Mouse (Mus musculus) C2C12 (cell line): Measurements from ENCODE around the gene Rpl36a-ps1. TPM values are rescaled to one million over a fixed set of nuclear protein-coding genes. Genes with fewer than 3 reads are reported as not detected.

Experiments used
- H3K27me3 ChIP-seq: one replicate; pipeline ENCODE4 v1.6.1; 2011; ENCODE audit not compliant: control insufficient read depth, insufficient read depth, insufficient read length
- H3K36me3 ChIP-seq: one replicate; pipeline ENCODE4 v1.6.1; 2011; ENCODE audit not compliant: control insufficient read depth, insufficient read depth
- H3K4me3 ChIP-seq: one replicate; pipeline ENCODE4 v1.5.1; 2011; ENCODE audit warnings: mild to moderate bottlenecking, control low read depth; ENCODE audit not compliant: poor library complexity, insufficient read depth, severe bottlenecking
- H3K79me2 ChIP-seq: one replicate; pipeline ENCODE4 v1.6.1; 2011; ENCODE audit not compliant: control insufficient read depth, insufficient read depth
- H3K79me3 ChIP-seq: one replicate; pipeline ENCODE4 v1.6.1; 2011; ENCODE audit warnings: low read depth, control low read depth
- H3ac ChIP-seq: one replicate; pipeline ENCODE3; 2011; ENCODE audit warnings: low read depth; ENCODE audit not compliant: control insufficient read depth, insufficient read length
- CEBPB ChIP-seq: IDR thresholded peaks from one replicate; pipeline ENCODE4 v1.6.1; 2011; ENCODE audit warnings: low read depth, mild to moderate bottlenecking, control low read depth, moderate library complexity
- CTCF ChIP-seq: IDR thresholded peaks from one replicate; pipeline ENCODE4 v1.5.1; 2011; ENCODE audit not compliant: control insufficient read depth, insufficient read depth, insufficient read length
- FOSL1 ChIP-seq: IDR thresholded peaks from one replicate; pipeline ENCODE4 v1.8.0; 2011; ENCODE audit warnings: mild to moderate bottlenecking, low read length; ENCODE audit not compliant: poor library complexity, insufficient read depth, severe bottlenecking
- MAX ChIP-seq: IDR thresholded peaks from one replicate; pipeline ENCODE4 v1.6.1; 2011; ENCODE audit warnings: mild to moderate bottlenecking, control low read depth
- MYOD1 ChIP-seq: IDR thresholded peaks from one replicate; pipeline ENCODE4 v1.6.1; 2011; ENCODE audit warnings: low read depth; ENCODE audit not compliant: control insufficient read depth, insufficient read length
- MYOG ChIP-seq: IDR thresholded peaks from one replicate; pipeline ENCODE4 v1.6.1; 2011; ENCODE audit not compliant: control insufficient read depth, insufficient read length; ENCODE audit errors: extremely low read depth
- USF1 ChIP-seq: IDR thresholded peaks from one replicate; pipeline ENCODE4 v1.6.1; 2011; ENCODE audit warnings: low read depth, mild to moderate bottlenecking, control low read depth, moderate library complexity
- polyA plus RNA-seq: library from polyadenylated mRNA; unstranded; fragments of >200 nt; fragmentation: generic; extraction: Trizol; gene quantifications from one replicate; pipeline ENCODE4 v1.2.1, GENCODE M21; 2012; ENCODE audit warnings: missing spikeins

The Rpl36a-ps1 gene
- polyA plus RNA-seq, 1 experiment: 7.1 TPM

- no peak for TF ChIP-seq CTCF
- TF ChIP-seq USF1: no peak
- no peak for TF ChIP-seq FOSL1
- TF ChIP-seq MYOD1: no peak
- TF ChIP-seq CEBPB: no peak
- no peak for TF ChIP-seq MYOG
- no peak for TF ChIP-seq MAX
- no peak overlapping the region for H3ac ChIP-seq
Measured at GRCm38 (mm10) chr14:99018691-99019090, 24.6 kb upstream of the Rpl36a-ps1 start.

GRCm38 (mm10) chr14:99010920-99011313 is 16.8 kb upstream of the Rpl36a-ps1 start:
- H3K36me3 ChIP-seq: no peaks in the 10 kb centered on the region
- no peak for TF ChIP-seq CTCF
- no peak for TF ChIP-seq MYOG
- TF ChIP-seq FOSL1: no peak
- no peak for TF ChIP-seq CEBPB
- TF ChIP-seq USF1: no peak
- TF ChIP-seq MAX: no peak
- no peak for TF ChIP-seq MYOD1
- H3K79me3 ChIP-seq: no peaks in the 10 kb centered on the region
- H3K4me3 ChIP-seq: no peak overlapping the region
- H3ac ChIP-seq: no peak overlapping the region
- no peaks in the 10 kb centered on the region for H3K27me3 ChIP-seq
- no peaks in the 10 kb centered on the region for H3K79me2 ChIP-seq

More at GRCm38 (mm10) chr14:99018691-99019090, 24.6 kb upstream of the Rpl36a-ps1 start:
- Histone ChIP-seq H3K4me3 (no peak overlapping the region), H3K36me3 (no peaks in the 10 kb centered on the region), H3K27me3 (no peaks in the 10 kb centered on the region), H3K79me2 (no peaks in the 10 kb centered on the region), H3K79me3 (no peaks in the 10 kb centered on the region)

GRCm38 (mm10) chr14:99010224-99010919 is 16.3 kb upstream of the Rpl36a-ps1 start:
- no peaks in the 10 kb centered on the region for H3K79me2 ChIP-seq
- no peaks in the 10 kb centered on the region for H3K79me3 ChIP-seq
- H3K27me3 ChIP-seq: no peaks in the 10 kb centered on the region
- no peak overlapping the region for H3K4me3 ChIP-seq
- H3ac ChIP-seq: no peak overlapping the region
- no peak for TF ChIP-seq CTCF
- TF ChIP-seq FOSL1: no peak
- no peaks in the 10 kb centered on the region for H3K36me3 ChIP-seq

GRCm38 (mm10) chr14:98992482-98992881 is 1.6 kb downstream of the Rpl36a-ps1 start:
- Histone ChIP-seq H3ac (no peak overlapping the region), H3K79me2 (no peaks in the 10 kb centered on the region), H3K36me3 (no peaks in the 10 kb centered on the region), H3K27me3 (no peaks in the 10 kb centered on the region), H3K79me3 (no peaks in the 10 kb centered on the region), H3K4me3 (no peak overlapping the region)
- TF ChIP-seq CEBPB (no peak), MYOD1 (no peak), MYOG (no peak), CTCF (no peak), USF1 (no peak), FOSL1 (no peak), MAX (no peak)

GRCm38 (mm10) chr14:98990636-98991035 is 3.5 kb downstream of the Rpl36a-ps1 start:
- TF ChIP-seq MYOG (no peak), MAX (no peak), CTCF (no peak), CEBPB (no peak), FOSL1 (no peak), USF1 (no peak), MYOD1 (no peak)
- H3K4me3 ChIP-seq: no peak overlapping the region

GRCm38 (mm10) chr14:98989818-98990217 is 4.3 kb downstream of the Rpl36a-ps1 start:
- Histone ChIP-seq H3K79me2 (no peaks in the 10 kb centered on the region), H3K27me3 (no peaks in the 10 kb centered on the region), H3ac (no peak overlapping the region), H3K36me3 (no peaks in the 10 kb centered on the region), H3K79me3 (no peaks in the 10 kb centered on the region), H3K4me3 (no peak overlapping the region)
- TF ChIP-seq MYOG (no peak), MAX (no peak), MYOD1 (no peak), USF1 (no peak), FOSL1 (no peak), CTCF (no peak)

More at GRCm38 (mm10) chr14:98990636-98991035, 3.5 kb downstream of the Rpl36a-ps1 start:
- Histone ChIP-seq H3K27me3 (no peaks in the 10 kb centered on the region), H3K36me3 (no peaks in the 10 kb centered on the region), H3ac (no peak overlapping the region), H3K79me2 (no peaks in the 10 kb centered on the region), H3K79me3 (no peaks in the 10 kb centered on the region)
